Mouse (Mus musculus): Measurements from ENCODE around the gene Plk2. TPM values are rescaled to one million over a fixed set of nuclear protein-coding genes. Genes with fewer than 3 reads are reported as not detected.

The Plk2 gene
- total RNA-seq (2023): 376 to 406 TPM (median 386 TPM) in 4 replicates

DNA sequence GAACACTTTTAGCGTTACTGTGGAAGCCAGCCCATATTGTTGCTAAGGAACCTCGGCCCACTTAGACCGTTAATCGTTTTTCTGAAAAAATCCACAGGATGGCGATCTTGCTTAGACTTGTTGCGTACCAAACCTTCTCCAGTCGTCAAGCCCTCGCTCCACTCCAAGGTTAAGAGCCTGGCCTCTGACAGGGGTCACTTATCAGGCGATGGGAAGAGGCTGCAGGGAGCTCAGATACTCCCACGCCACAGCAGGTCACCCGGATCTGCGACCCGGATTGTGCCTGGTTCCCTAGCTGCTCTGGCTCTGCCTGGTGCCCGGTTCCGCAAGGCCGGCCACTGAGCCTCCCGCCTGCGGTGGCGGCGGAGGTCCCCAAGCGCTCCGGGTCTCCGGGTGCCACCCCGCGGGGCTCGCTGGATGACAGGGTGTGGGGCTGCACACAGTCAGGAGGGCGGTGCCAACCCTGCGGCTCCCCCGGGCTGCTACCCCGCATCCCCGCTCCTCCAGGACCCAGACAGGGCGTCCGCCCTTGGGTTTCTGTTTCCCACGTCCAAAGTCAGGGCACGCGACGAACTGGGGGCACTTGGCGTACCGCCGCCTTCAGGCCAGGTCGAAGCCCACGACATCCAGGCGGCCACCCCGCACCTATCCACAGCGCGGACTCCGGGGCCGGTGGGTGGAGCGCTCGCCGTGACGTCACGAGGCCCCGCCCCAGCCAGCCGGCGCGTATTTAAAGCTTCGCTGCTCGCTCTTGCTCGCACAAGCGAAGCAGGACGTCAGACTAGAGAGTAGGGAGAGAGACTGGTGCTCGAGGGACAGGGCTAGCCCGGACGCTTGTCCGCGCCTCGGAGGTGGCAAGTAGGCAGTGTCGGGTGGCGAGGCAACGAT, at the start of gene Plk2:
Gene Plk2, plus strand, starts transcription at position 756 of the 888 bp plus-strand sequence.

GRCm38 (mm10) chr13:110356941-110357340, 37.9 kb upstream of the Plk2 start, which contains the start of gene Gapt:
TSS of gene Gapt (minus strand) at chr13:110357199.

Other genes starting within 250 kb of the Plk2 start
- gene Rab3c, start 114.0 kb upstream of the Plk2 start, total RNA-seq (2023): not detected in 4 replicates
- 17.8 to 21.2 TPM (median 19.0 TPM) in 4 replicates for gene Gapt, start 37.8 kb upstream of the Plk2 start, total RNA-seq (2023)

Data from B cell, adult 62 days (primary cell).